Mouse (Mus musculus) heart, embryonic 15.5 days (tissue): ENCODE data around the gene Abcd3. TPM values are rescaled to one million over a fixed set of nuclear protein-coding genes. Genes with fewer than 3 reads are reported as not detected.

Experiments
- polyA plus RNA-seq: library from polyadenylated mRNA; unstranded; fragments of >200 nt; fragmentation: Nextera tagmentation; extraction: Ambion mirVana; gene quantifications from 2 replicates; pipeline ENCODE4 v1.2.1, GENCODE M21; 2015

Gene Abcd3
- polyA plus RNA-seq, 1 experiment from 2014 or later, result 40.9 TPM

Other genes with a start within 250 kb of the Abcd3 start
- not detected in 2 replicates for gene 4930432M17Rik, start 144.5 kb downstream of the Abcd3 start, polyA plus RNA-seq
- gene F3, start 91.8 kb downstream of the Abcd3 start, polyA plus RNA-seq, result 7.7 and 10.7 TPM in 2 replicates
- gene Arhgap29, start 137.2 kb upstream of the Abcd3 start, polyA plus RNA-seq, result 45.3 and 48.1 TPM in 2 replicates
- 3.0 and 3.2 TPM in 2 replicates for gene Abca4, start 229.1 kb upstream of the Abcd3 start, polyA plus RNA-seq